Mouse (Mus musculus): ENCODE data around the gene Kif16b. TPM values are rescaled to one million over a fixed set of nuclear protein-coding genes. Genes with fewer than 3 reads are reported as not detected.

Kif16b gene
- total RNA-seq, 1 experiment: 10.5 TPM

DNA sequence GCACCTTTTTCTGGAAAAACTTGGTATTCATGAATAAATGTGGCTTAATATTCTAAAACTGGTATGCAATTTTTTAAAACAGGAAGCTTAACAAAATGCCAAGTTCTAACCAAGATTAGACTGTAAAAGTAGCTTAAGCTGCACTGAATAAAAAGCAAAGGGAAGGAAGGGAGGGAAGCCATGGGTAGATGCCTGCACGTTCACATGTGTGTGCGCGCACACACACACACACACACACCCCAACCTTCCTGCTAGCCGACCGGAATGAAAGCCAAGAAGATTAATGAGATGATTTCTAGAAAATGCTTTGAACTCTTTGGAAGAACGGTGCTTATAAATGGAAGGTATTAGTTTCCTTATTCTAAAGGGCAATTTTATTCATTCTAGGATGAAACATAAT lies 104.0 kb downstream of the Kif16b start:
- Histone ChIP-seq H3K9me3 (ENCODE audit: control insufficient read depth, insufficient read depth, low read depth, low read length) (no peaks in the 10 kb centered on the region), H3K9ac (ENCODE audit: insufficient read depth, low read depth, low read length, poor library complexity, severe bottlenecking) (no peak overlapping the region), H3K27ac (ENCODE audit: insufficient read depth, low read depth, low read length, poor library complexity, severe bottlenecking) (no peak overlapping the region), H3K4me1 (ENCODE audit: control insufficient read depth in 2 of 2, insufficient read depth in 2 of 2, low read length in 2 of 2, poor library complexity in 1 of 2) (no peaks in the 10 kb centered on the region), H3K36me3 (ENCODE audit: control insufficient read depth, insufficient read depth, low read length, poor library complexity, severe bottlenecking) (no peaks in the 10 kb centered on the region), H3K4me3 (ENCODE audit: insufficient read depth in 1 of 2, low read depth in 1 of 2, low read length in 2 of 2, poor library complexity in 1 of 2, severe bottlenecking in 1 of 2) (no peak overlapping the region)
- TF ChIP-seq ZNF384 (IDR thresholded peaks at IDR 0.05; ENCODE audit: low read depth, low read length): no peak
- TF ChIP-seq ZC3H11A (IDR thresholded peaks at IDR 0.05; ENCODE audit: borderline replicate concordance, low read depth, low read length): no peak
- no peak for TF ChIP-seq HCFC1 (IDR thresholded peaks at IDR 0.05; ENCODE audit: borderline replicate concordance, insufficient read depth, low read length)
- TF ChIP-seq MAFK (IDR thresholded peaks at IDR 0.05; ENCODE audit: insufficient read depth, low read depth, low read length): no peak
- no peak for TF ChIP-seq CHD2 (IDR thresholded peaks at IDR 0.05; ENCODE audit: low read depth, low read length)
- no peak for DNase-seq (ENCODE audit: low read depth, low spot score)
- in situ Hi-C loops (cut with MboI; ENCODE audit: low sequenced_read_pairs in 2 of 2, unreplicated experiment in 2 of 2): no loop called here

DNA sequence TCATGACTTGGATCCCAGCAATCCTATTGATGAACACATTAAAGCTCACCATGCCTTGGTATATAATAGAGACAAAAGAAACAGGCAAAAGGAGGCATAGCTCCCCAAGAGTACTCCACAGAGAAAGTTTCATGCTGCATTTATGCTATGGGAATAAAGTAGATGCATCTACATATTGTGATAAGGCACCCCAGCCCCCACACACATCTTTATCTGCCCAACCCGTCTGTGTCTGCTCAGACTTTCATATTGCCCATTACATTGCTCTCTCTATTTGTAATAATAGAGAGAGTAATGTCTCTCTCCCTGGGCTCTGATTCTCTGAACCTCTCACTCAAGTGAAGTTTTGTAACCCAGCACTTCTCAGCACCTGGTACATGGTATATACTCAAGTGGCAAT lies 126.0 kb downstream of the Kif16b start:
- H3K36me3 ChIP-seq (ENCODE audit: control insufficient read depth, insufficient read depth, low read length, poor library complexity, severe bottlenecking): no peaks in the 10 kb centered on the region
- H3K9ac ChIP-seq (ENCODE audit: insufficient read depth, low read depth, low read length, poor library complexity, severe bottlenecking): no peak overlapping the region
- TF ChIP-seq HCFC1 (IDR thresholded peaks at IDR 0.05; ENCODE audit: borderline replicate concordance, insufficient read depth, low read length) (no peak), ZC3H11A (IDR thresholded peaks at IDR 0.05; ENCODE audit: borderline replicate concordance, low read depth, low read length) (no peak), MAFK (IDR thresholded peaks at IDR 0.05; ENCODE audit: insufficient read depth, low read depth, low read length) (no peak), ZNF384 (IDR thresholded peaks at IDR 0.05; ENCODE audit: low read depth, low read length) (no peak), CHD2 (IDR thresholded peaks at IDR 0.05; ENCODE audit: low read depth, low read length) (no peak)
- no peaks in the 10 kb centered on the region for H3K4me1 ChIP-seq (ENCODE audit: control insufficient read depth in 2 of 2, insufficient read depth in 2 of 2, low read length in 2 of 2, poor library complexity in 1 of 2)
- in situ Hi-C loops (cut with MboI; ENCODE audit: low sequenced_read_pairs in 2 of 2, unreplicated experiment in 2 of 2): no loop called here
- no peak for DNase-seq (ENCODE audit: low read depth, low spot score)
- no peak overlapping the region for H3K27ac ChIP-seq (ENCODE audit: insufficient read depth, low read depth, low read length, poor library complexity, severe bottlenecking)
- no peak overlapping the region for H3K4me3 ChIP-seq (ENCODE audit: insufficient read depth in 1 of 2, low read depth in 1 of 2, low read length in 2 of 2, poor library complexity in 1 of 2, severe bottlenecking in 1 of 2)
- no peaks in the 10 kb centered on the region for H3K9me3 ChIP-seq (ENCODE audit: control insufficient read depth, insufficient read depth, low read depth, low read length)

DNA sequence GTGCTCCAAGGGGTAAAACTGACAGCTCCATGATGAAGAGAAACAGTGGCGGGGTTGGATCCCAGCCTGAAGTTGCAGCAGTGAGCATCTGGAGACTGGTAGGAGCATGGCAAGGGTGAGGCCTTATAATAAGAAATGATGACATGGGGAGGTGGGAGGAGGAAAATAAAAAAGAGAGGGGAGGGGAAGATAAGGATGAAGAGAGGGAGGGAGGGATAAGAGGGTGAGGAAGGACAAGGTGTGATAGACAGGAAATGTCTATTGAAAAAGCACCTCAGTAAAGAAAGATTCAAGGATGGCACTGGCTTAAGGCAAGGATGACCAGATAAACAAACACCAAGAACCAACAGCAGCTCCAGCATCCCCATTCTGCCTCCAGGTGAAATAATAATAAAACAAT lies 126.6 kb downstream of the Kif16b start:
- Histone ChIP-seq H3K9me3 (ENCODE audit: control insufficient read depth, insufficient read depth, low read depth, low read length) (no peaks in the 10 kb centered on the region), H3K4me3 (ENCODE audit: insufficient read depth in 1 of 2, low read depth in 1 of 2, low read length in 2 of 2, poor library complexity in 1 of 2, severe bottlenecking in 1 of 2) (no peak overlapping the region), H3K27ac (ENCODE audit: insufficient read depth, low read depth, low read length, poor library complexity, severe bottlenecking) (no peak overlapping the region), H3K4me1 (ENCODE audit: control insufficient read depth in 2 of 2, insufficient read depth in 2 of 2, low read length in 2 of 2, poor library complexity in 1 of 2) (no peaks in the 10 kb centered on the region), H3K9ac (ENCODE audit: insufficient read depth, low read depth, low read length, poor library complexity, severe bottlenecking) (no peak overlapping the region), H3K36me3 (ENCODE audit: control insufficient read depth, insufficient read depth, low read length, poor library complexity, severe bottlenecking) (no peaks in the 10 kb centered on the region)
- in situ Hi-C loops (cut with MboI; ENCODE audit: low sequenced_read_pairs in 2 of 2, unreplicated experiment in 2 of 2): no loop called here
- no peak for TF ChIP-seq HCFC1 (IDR thresholded peaks at IDR 0.05; ENCODE audit: borderline replicate concordance, insufficient read depth, low read length)
- TF ChIP-seq ZNF384 (IDR thresholded peaks at IDR 0.05; ENCODE audit: low read depth, low read length): no peak
- no peak for DNase-seq (ENCODE audit: low read depth, low spot score)

DNA sequence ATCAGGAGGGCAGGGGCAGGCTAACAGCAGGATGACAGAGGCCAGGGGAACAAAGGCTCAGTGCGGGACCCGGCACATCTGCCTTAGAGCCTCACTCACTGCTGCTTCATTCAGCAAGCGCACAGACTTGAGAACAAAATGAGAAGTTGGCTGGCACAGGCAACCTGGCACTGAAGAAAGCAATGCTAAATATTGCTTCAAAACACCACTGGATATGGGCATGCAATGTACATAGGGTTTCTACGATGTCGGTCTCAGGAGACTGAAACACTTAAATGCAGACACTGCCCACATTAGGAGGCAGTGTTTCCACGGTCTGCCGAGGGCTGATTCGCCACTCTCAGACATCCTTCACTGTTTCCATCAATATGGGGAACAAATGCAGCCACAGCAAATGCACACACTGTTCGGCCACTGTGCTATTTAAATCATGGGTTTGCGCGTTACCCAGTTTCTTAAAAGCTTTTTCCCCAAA lies 131.6 kb downstream of the Kif16b start:
- DNase-seq (ENCODE audit: low read depth, low spot score): no peak
- H3K9ac ChIP-seq (ENCODE audit: insufficient read depth, low read depth, low read length, poor library complexity, severe bottlenecking): no peak overlapping the region
- H3K27ac ChIP-seq (ENCODE audit: insufficient read depth, low read depth, low read length, poor library complexity, severe bottlenecking): no peak overlapping the region
- no peak overlapping the region for H3K4me3 ChIP-seq (ENCODE audit: insufficient read depth in 1 of 2, low read depth in 1 of 2, low read length in 2 of 2, poor library complexity in 1 of 2, severe bottlenecking in 1 of 2)
- no peaks in the 10 kb centered on the region for H3K36me3 ChIP-seq (ENCODE audit: control insufficient read depth, insufficient read depth, low read length, poor library complexity, severe bottlenecking)
- in situ Hi-C loops (cut with MboI; ENCODE audit: low sequenced_read_pairs in 2 of 2, unreplicated experiment in 2 of 2): no loop called here
- H3K4me1 ChIP-seq (ENCODE audit: control insufficient read depth in 2 of 2, insufficient read depth in 2 of 2, low read length in 2 of 2, poor library complexity in 1 of 2): 0 out of 4 replicates have a peak, but pooled peaks cover 0 to 2% of the 10 kb centered on the region in 2 experiments
- H3K9me3 ChIP-seq (ENCODE audit: control insufficient read depth, insufficient read depth, low read depth, low read length): no peaks in the 10 kb centered on the region
- TF ChIP-seq MAFK (IDR thresholded peaks at IDR 0.05; ENCODE audit: insufficient read depth, low read depth, low read length) (no peak), CHD2 (IDR thresholded peaks at IDR 0.05; ENCODE audit: low read depth, low read length) (no peak), ZNF384 (IDR thresholded peaks at IDR 0.05; ENCODE audit: low read depth, low read length) (no peak), ZC3H11A (IDR thresholded peaks at IDR 0.05; ENCODE audit: borderline replicate concordance, low read depth, low read length) (no peak), HCFC1 (IDR thresholded peaks at IDR 0.05; ENCODE audit: borderline replicate concordance, insufficient read depth, low read length) (no peak)

DNA sequence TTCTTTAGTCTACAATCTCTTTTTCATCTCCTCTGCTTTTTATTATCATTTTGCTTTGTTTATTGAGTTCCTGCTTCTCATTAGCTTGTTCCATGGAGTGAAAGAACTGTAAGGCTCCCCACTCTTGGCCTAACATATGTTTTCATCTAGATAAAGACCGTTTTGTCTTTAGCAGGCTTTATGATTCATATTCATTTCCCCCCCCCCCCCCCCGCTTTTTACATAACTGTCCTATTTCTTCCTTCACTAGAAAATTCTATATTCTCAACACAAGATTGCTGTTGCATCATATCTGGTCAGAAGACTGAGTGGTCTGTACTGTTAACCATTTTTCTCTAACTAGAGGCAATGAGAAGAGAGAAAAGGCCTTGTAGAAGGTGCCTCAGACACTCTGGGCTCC lies 137.1 kb downstream of the Kif16b start:
- Histone ChIP-seq H3K4me1 (ENCODE audit: control insufficient read depth in 2 of 2, insufficient read depth in 2 of 2, low read length in 2 of 2, poor library complexity in 1 of 2) (0 out of 4 replicates have a peak, but pooled peaks cover 0 to 2% of the 10 kb centered on the region in 2 experiments), H3K36me3 (ENCODE audit: control insufficient read depth, insufficient read depth, low read length, poor library complexity, severe bottlenecking) (no peaks in the 10 kb centered on the region), H3K9ac (ENCODE audit: insufficient read depth, low read depth, low read length, poor library complexity, severe bottlenecking) (no peak overlapping the region), H3K4me3 (ENCODE audit: insufficient read depth in 1 of 2, low read depth in 1 of 2, low read length in 2 of 2, poor library complexity in 1 of 2, severe bottlenecking in 1 of 2) (no peak overlapping the region), H3K27ac (ENCODE audit: insufficient read depth, low read depth, low read length, poor library complexity, severe bottlenecking) (no peak overlapping the region), H3K9me3 (ENCODE audit: control insufficient read depth, insufficient read depth, low read depth, low read length) (no peaks in the 10 kb centered on the region)
- no peak for TF ChIP-seq ZC3H11A (IDR thresholded peaks at IDR 0.05; ENCODE audit: borderline replicate concordance, low read depth, low read length)
- no peak for TF ChIP-seq CHD2 (IDR thresholded peaks at IDR 0.05; ENCODE audit: low read depth, low read length)
- TF ChIP-seq HCFC1 (IDR thresholded peaks at IDR 0.05; ENCODE audit: borderline replicate concordance, insufficient read depth, low read length): no peak
- in situ Hi-C loops (cut with MboI; ENCODE audit: low sequenced_read_pairs in 2 of 2, unreplicated experiment in 2 of 2): no loop called here
- DNase-seq (ENCODE audit: low read depth, low spot score): no peak
